Mouse (Mus musculus): ENCODE data around the gene Gm10491. TPM values are rescaled to one million over a fixed set of nuclear protein-coding genes. Genes with fewer than 3 reads are reported as not detected.

Gm10491 gene
- total RNA-seq, 2 experiments from 2014 or later = not detected

- peak; percentile 49 to 50 for DNase-seq
Observed at GRCm38 (mm10) chrX:7879819-7880218, 27.8 kb downstream of the Gm10491 start.

- DNase-seq = peak; percentile 25 to 32
Observed at GRCm38 (mm10) chrX:7878495-7878894, 29.1 kb downstream of the Gm10491 start.

- DNase-seq = peak; percentile 73 to 76
Observed at GRCm38 (mm10) chrX:7878007-7878419, 29.6 kb downstream of the Gm10491 start, which contains the start of gene Pim2. TSS of gene Pim2 (plus strand) at chrX:7878262.

- DNase-seq = no peak
Observed at GRCm38 (mm10) chrX:7869826-7870225, 37.8 kb downstream of the Gm10491 start.

GRCm38 (mm10) chrX:7868506-7868905 is 39.1 kb downstream of the Gm10491 start:
- no peak for DNase-seq

GRCm38 (mm10) chrX:7867141-7867540 is 40.5 kb downstream of the Gm10491 start:
- no peak for DNase-seq

- no peak for DNase-seq
Observed at GRCm38 (mm10) chrX:7865786-7866185, 41.8 kb downstream of the Gm10491 start.

GRCm38 (mm10) chrX:7865343-7865742 is 42.3 kb downstream of the Gm10491 start:
- DNase-seq = no peak

GRCm38 (mm10) chrX:7864551-7864950 is 43.1 kb downstream of the Gm10491 start:
- no peak for DNase-seq

GRCm38 (mm10) chrX:7863181-7863580 is 44.5 kb downstream of the Gm10491 start:
- DNase-seq = no peak

GRCm38 (mm10) chrX:7859191-7859753 is 48.4 kb downstream of the Gm10491 start:
- no peak for DNase-seq

Other genes with a start within 250 kb of the Gm10491 start
- 1 to 10 TPM; 5.1 to 5.7 TPM for gene Plp2, start 236.4 kb downstream of the Gm10491 start, total RNA-seq (2021)
- gene Magix, start 226.6 kb downstream of the Gm10491 start, total RNA-seq (2021) = under 1 TPM; 0.15 to 0.30 TPM
- gene Gpkow, start 210.7 kb downstream of the Gm10491 start, total RNA-seq (2021) = 10 to 100 TPM; 35.0 to 36.2 TPM
- gene Wdr45, start 193.5 kb downstream of the Gm10491 start, total RNA-seq (2021) = 10 to 100 TPM; 56.6 to 65.1 TPM
- gene Gm45208, start 185.6 kb downstream of the Gm10491 start, total RNA-seq (2021) = under 1 TPM in 1 of 2 experiments, not detected in 1; 0.61 TPM
- gene Praf2, start 179.4 kb downstream of the Gm10491 start, total RNA-seq (2021) = 100 to 1,000 TPM; 101 to 104 TPM
- gene Ccdc120, start 156.9 kb downstream of the Gm10491 start, total RNA-seq (2021) = 10 to 100 TPM; 14.3 to 16.0 TPM
- 10 to 100 TPM; 26.7 to 27.4 TPM for gene Tfe3, start 145.3 kb downstream of the Gm10491 start, total RNA-seq (2021)
- 100 to 1,000 TPM in 1 of 2 experiments, 10 to 100 TPM in 1; 92.2 to 106 TPM for gene Gripap1, start 118.1 kb downstream of the Gm10491 start, total RNA-seq (2021)
- gene Kcnd1, start 85.5 kb downstream of the Gm10491 start, total RNA-seq (2021) = 10 to 100 TPM in 1 of 2 experiments, 1 to 10 TPM in 1; 7.3 to 10.3 TPM
- 10 to 100 TPM; 79.8 to 82.6 TPM for gene Otud5, start 66.5 kb downstream of the Gm10491 start, total RNA-seq (2021)
- gene Pim2, start 29.6 kb downstream of the Gm10491 start, total RNA-seq (2021) = 10 to 100 TPM; 57.8 to 58.6 TPM
- gene Slc35a2, start 23.8 kb downstream of the Gm10491 start, total RNA-seq (2021) = 10 to 100 TPM; 39.9 to 40.9 TPM
- gene Pqbp1, start 8.6 kb downstream of the Gm10491 start, total RNA-seq (2021) = 10 to 100 TPM; 82.7 to 83.6 TPM
- 10 to 100 TPM; 22.2 to 24.0 TPM for gene Timm17b, start 8.5 kb downstream of the Gm10491 start, total RNA-seq (2021)
- 1 to 10 TPM in 1 of 2 experiments, not detected in 1; 1.2 TPM for gene Gm10490, start 1.7 kb upstream of the Gm10491 start, total RNA-seq (2021)
- 100 to 1,000 TPM; 365 to 412 TPM for gene Pcsk1n, start 12.0 kb upstream of the Gm10491 start, total RNA-seq (2021)
- not detected for gene Eras, start 20.8 kb upstream of the Gm10491 start, total RNA-seq (2021)
- 10 to 100 TPM; 50.6 to 50.8 TPM for gene Hdac6, start 40.1 kb upstream of the Gm10491 start, total RNA-seq (2021)
- gene Gata1, start 70.2 kb upstream of the Gm10491 start, total RNA-seq (2021) = not detected
- under 1 TPM in 1 of 2 experiments, not detected in 1; 0.81 TPM for gene Glod5, start 110.7 kb upstream of the Gm10491 start, total RNA-seq (2021)
- 10 to 100 TPM; 19.1 to 19.8 TPM for gene Suv39h1, start 166.9 kb upstream of the Gm10491 start, total RNA-seq (2021)
- 1 to 10 TPM in 1 of 2 experiments, under 1 TPM in 1; 0.81 to 1.2 TPM for gene Was, start 182.7 kb upstream of the Gm10491 start, total RNA-seq (2021)
- gene Wdr13, start 225.1 kb upstream of the Gm10491 start, total RNA-seq (2021) = 100 to 1,000 TPM; 215 to 227 TPM
- 100 to 1,000 TPM in 1 of 2 experiments, 10 to 100 TPM in 1; 83.4 to 113 TPM for gene Rbm3, start 238.0 kb upstream of the Gm10491 start, total RNA-seq (2021)

All from layer of hippocampus, postnatal 36 days (tissue).